Mouse (Mus musculus) E14TG2a.4 (cell line): ENCODE measurements around the gene Des.

Experiments used
- CTCF ChIP-seq: conservative IDR thresholded peaks from 2 replicates; pipeline ENCODE4 v1.5.1; 2014; ENCODE audit warnings: low read length
- NANOG ChIP-seq: IDR thresholded peaks from 2 replicates; pipeline ENCODE4 v1.6.1; 2014; ENCODE audit warnings: borderline replicate concordance, low read length, mixed read lengths
- POU5F1 ChIP-seq: IDR thresholded peaks from 2 replicates; pipeline ENCODE4 v1.6.1; 2014; ENCODE audit warnings: low read length, borderline replicate concordance

GRCm38 (mm10) chr1:75359346-75359745 lies 783 bp upstream of the Des start:
- TF ChIP-seq CTCF, result no peak
- TF ChIP-seq POU5F1, result no peak
- TF ChIP-seq NANOG, result no peak
